Mouse (Mus musculus): ENCODE data around the gene H2al1m. TPM values are rescaled to one million over a fixed set of nuclear protein-coding genes. Genes with fewer than 3 reads are reported as not detected.
"Not testable (repeated sequence)": the region's sequence is repeated elsewhere in the genome, so short reads cannot be mapped to it uniquely, and the experiment has no call there.

The H2al1m gene
- total RNA-seq (2014; rRNA removed; ENCODE audit: low replicate concordance) (not detected in 2 replicates), polyA plus RNA-seq (2015; fragmentation: Nextera tagmentation; extraction: Ambion mirVana) (not detected in 2 replicates)

DNA sequence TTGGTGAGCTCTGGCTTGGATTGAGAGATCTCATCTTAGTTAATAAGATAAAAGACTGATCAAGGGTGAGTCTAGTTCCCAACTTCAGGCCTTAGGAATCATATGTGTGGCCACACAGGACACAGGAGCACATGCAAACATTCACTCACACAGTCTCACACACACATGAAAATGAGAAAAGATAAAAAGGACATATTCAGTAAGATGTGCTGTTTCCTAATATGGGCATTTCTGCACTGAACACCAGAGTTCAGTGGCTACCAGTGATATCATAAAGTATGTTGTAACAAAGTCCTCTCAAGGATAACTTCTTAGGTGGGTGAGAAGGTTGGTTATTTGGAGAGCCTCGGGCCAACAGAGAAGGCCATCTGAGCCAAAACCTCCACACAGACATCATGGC, at the start of gene H2al1m:
TSS of gene H2al1m (plus strand) at position 301 of the 400 bp plus-strand sequence.
- H3K4me1 ChIP-seq (ENCODE audit: control insufficient read depth, insufficient read depth); H3K4me2 ChIP-seq (ENCODE audit: low read depth, low read length); H3K27me3 ChIP-seq (ENCODE audit: control insufficient read depth, insufficient read depth, low read length); H3K9ac ChIP-seq (replicated peaks; ENCODE audit: low read depth, low read length); H3K27ac ChIP-seq (ENCODE audit: low read depth); H3K9me3 ChIP-seq (replicated peaks; ENCODE audit: control insufficient read depth, low read length); ATAC-seq (ENCODE audit: insufficient read depth, low read depth); H3K4me3 ChIP-seq (ENCODE audit: low read depth, low read length); DNase-seq (ENCODE audit: low spot score); H3K36me3 ChIP-seq (replicated peaks; ENCODE audit: control insufficient read depth, insufficient read depth, low read length): not testable (repeated sequence)
- WGBS, result no CpG with 5 or more reads among the region's 1 CpGs

GRCm38 (mm10) chrX:9240737-9241591, 42.6 kb upstream of the H2al1m start:
- H3K4me3 ChIP-seq (ENCODE audit: low read depth, low read length), result no peak overlapping the region
- no peaks in the 10 kb centered on the region for H3K4me1 ChIP-seq (ENCODE audit: control insufficient read depth, insufficient read depth)
- no peak overlapping the region for H3K9ac ChIP-seq (replicated peaks; ENCODE audit: low read depth, low read length)
- no peaks in the 10 kb centered on the region for H3K27me3 ChIP-seq (ENCODE audit: control insufficient read depth, insufficient read depth, low read length)
- no peak overlapping the region for H3K27ac ChIP-seq (ENCODE audit: low read depth)
- DNase-seq (ENCODE audit: low spot score) (no peak), ATAC-seq (ENCODE audit: insufficient read depth, low read depth) (no peak)
- H3K9me3 ChIP-seq (replicated peaks; ENCODE audit: control insufficient read depth, low read length), result no peaks in the 10 kb centered on the region
- WGBS, result 83% methylated on average over 5 of the region's 5 CpGs
- H3K36me3 ChIP-seq (replicated peaks; ENCODE audit: control insufficient read depth, insufficient read depth, low read length), result no peaks in the 10 kb centered on the region
- no peak overlapping the region for H3K4me2 ChIP-seq (ENCODE audit: low read depth, low read length)
- TF ChIP-seq EP300 (IDR thresholded peaks at IDR 0.05; ENCODE audit: low read depth), result no peak
- no peak for TF ChIP-seq CTCF (IDR thresholded peaks at IDR 0.05; ENCODE audit: low read depth)

DNA sequence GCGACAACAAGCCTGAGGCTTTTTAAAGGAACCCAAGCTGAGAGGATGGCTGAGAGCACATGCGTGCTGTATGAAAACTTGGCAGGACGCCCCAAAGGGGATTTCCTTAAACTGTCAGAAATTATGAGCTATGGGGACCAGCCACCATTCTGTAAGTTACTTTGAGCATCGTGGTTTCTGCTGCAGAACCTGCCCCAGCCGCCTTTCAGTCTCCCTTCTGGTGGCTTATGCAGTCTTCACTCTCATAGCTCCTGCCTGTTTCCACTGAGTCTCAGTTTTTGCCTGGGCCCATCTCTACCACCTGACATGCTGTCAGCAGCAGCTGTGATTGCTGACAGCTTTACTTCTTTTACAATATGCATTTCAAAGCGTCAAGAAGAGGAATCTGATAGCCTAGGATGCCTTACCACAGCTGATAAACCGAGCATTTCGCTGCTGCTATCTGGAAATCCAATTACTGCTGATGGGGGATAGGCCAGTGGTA, 40.1 kb upstream of the H2al1m start:
- Histone ChIP-seq H3K36me3 (replicated peaks; ENCODE audit: control insufficient read depth, insufficient read depth, low read length) (no peaks in the 10 kb centered on the region), H3K4me2 (ENCODE audit: low read depth, low read length) (no peak overlapping the region; the same call in 1 of the 2 replicates), H3K27ac (ENCODE audit: low read depth) (no peak overlapping the region), H3K4me3 (ENCODE audit: low read depth, low read length) (no peak overlapping the region), H3K27me3 (ENCODE audit: control insufficient read depth, insufficient read depth, low read length) (no peaks in the 10 kb centered on the region), H3K9me3 (replicated peaks; ENCODE audit: control insufficient read depth, low read length) (no peaks in the 10 kb centered on the region), H3K4me1 (ENCODE audit: control insufficient read depth, insufficient read depth) (no peaks in the 10 kb centered on the region), H3K9ac (replicated peaks; ENCODE audit: low read depth, low read length) (no peak overlapping the region)
- WGBS, result 36% methylated on average over 8 of the region's 8 CpGs
- no peak for ATAC-seq (ENCODE audit: insufficient read depth, low read depth)
- DNase-seq (ENCODE audit: low spot score), result no peak
- TF ChIP-seq CTCF (IDR thresholded peaks at IDR 0.05; ENCODE audit: low read depth) (no peak), EP300 (IDR thresholded peaks at IDR 0.05; ENCODE audit: low read depth) (no peak)

DNA sequence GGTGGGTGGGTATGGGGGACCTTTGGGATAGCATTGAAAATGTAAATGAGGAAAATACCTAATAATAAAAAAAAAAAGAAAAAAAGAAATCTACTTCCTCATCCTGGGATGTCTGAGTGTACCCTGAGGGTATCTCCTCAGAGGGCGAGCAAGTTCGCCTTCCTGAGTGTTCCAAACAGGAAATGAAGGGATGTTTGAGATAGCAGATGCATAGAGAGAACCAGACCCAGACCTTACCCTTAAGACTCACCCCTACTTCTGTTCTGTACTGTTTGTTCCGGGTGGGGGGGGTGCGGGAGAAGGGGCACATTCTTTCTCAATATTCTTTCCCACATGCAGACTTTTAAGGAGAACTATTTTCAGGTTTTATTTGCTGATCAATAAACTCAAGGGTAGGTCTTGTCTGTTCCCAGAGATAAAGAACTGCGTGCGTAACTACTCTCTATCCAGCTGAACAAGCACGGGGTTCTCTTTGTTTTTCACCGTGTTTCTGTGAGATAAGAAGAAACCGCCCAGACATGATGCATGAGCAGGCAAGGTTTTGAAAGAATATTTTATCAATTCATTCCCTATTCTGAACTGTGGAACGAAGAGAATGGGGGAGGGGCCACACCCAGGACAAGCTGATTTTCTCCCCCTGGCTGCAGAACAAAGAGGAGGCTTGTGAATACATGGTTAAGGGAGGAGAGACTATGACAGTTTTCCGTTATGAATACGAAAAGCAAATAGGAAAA, 38.8 kb upstream of the H2al1m start:
- no peaks in the 10 kb centered on the region for H3K36me3 ChIP-seq (replicated peaks; ENCODE audit: control insufficient read depth, insufficient read depth, low read length)
- no peak overlapping the region for H3K9ac ChIP-seq (replicated peaks; ENCODE audit: low read depth, low read length)
- DNase-seq (ENCODE audit: low spot score) (no peak), ATAC-seq (ENCODE audit: insufficient read depth, low read depth) (no peak)
- H3K4me3 ChIP-seq (ENCODE audit: low read depth, low read length), result no peak overlapping the region
- H3K4me2 ChIP-seq (ENCODE audit: low read depth, low read length), result no peak overlapping the region
- 60% methylated on average over 12 of the region's 12 CpGs for WGBS
- TF ChIP-seq CTCF (IDR thresholded peaks at IDR 0.05; ENCODE audit: low read depth) (no peak), EP300 (IDR thresholded peaks at IDR 0.05; ENCODE audit: low read depth) (no peak)
- H3K4me1 ChIP-seq (ENCODE audit: control insufficient read depth, insufficient read depth), result no peaks in the 10 kb centered on the region
- no peak overlapping the region for H3K27ac ChIP-seq (ENCODE audit: low read depth)
- no peaks in the 10 kb centered on the region for H3K9me3 ChIP-seq (replicated peaks; ENCODE audit: control insufficient read depth, low read length)
- no peaks in the 10 kb centered on the region for H3K27me3 ChIP-seq (ENCODE audit: control insufficient read depth, insufficient read depth, low read length)

- TF ChIP-seq EP300 (IDR thresholded peaks at IDR 0.05; ENCODE audit: low read depth) (no peak), CTCF (IDR thresholded peaks at IDR 0.05; ENCODE audit: low read depth) (no peak)
- 51% methylated on average over 5 of the region's 5 CpGs for WGBS
- Histone ChIP-seq H3K4me2 (ENCODE audit: low read depth, low read length) (no peak overlapping the region), H3K27ac (ENCODE audit: low read depth) (no peak overlapping the region), H3K9me3 (replicated peaks; ENCODE audit: control insufficient read depth, low read length) (no peaks in the 10 kb centered on the region), H3K9ac (replicated peaks; ENCODE audit: low read depth, low read length) (no peak overlapping the region), H3K36me3 (replicated peaks; ENCODE audit: control insufficient read depth, insufficient read depth, low read length) (no peaks in the 10 kb centered on the region), H3K4me1 (ENCODE audit: control insufficient read depth, insufficient read depth) (no peaks in the 10 kb centered on the region), H3K27me3 (ENCODE audit: control insufficient read depth, insufficient read depth, low read length) (no peaks in the 10 kb centered on the region), H3K4me3 (ENCODE audit: low read depth, low read length) (no peak overlapping the region)
- DNase-seq (ENCODE audit: low spot score) (no peak), ATAC-seq (ENCODE audit: insufficient read depth, low read depth) (no peak)
Observed at GRCm38 (mm10) chrX:9248911-9249310, 34.7 kb upstream of the H2al1m start.

Data from heart, postnatal 0 days (tissue).